Mouse (Mus musculus) forebrain, embryonic 11.5 days (tissue): Measurements from ENCODE around the gene Tsr1. TPM values are rescaled to one million over a fixed set of nuclear protein-coding genes. Genes with fewer than 3 reads are reported as not detected.
A peak's percentile ranks its signal among the peaks of the same experiment; 100 is the strongest.

Source experiments
- ATAC-seq: fragments of 200-750 bp; cut with Nextera tagmentation; replicated peaks from 2 replicates; pipeline ENCODE4 v1.8.0; 2017; ENCODE audit warnings: moderate TSS enrichment; ENCODE audit not compliant: low FRiP score
- DNase-seq: peaks from one replicate; pipeline ENCODE4 v3.0.0-alpha.2; 2017; ENCODE audit warnings: low spot score
- H3K27ac ChIP-seq: fragments of 300-500 bp; sonication (generic); 2 replicates; pipeline ENCODE4 v1.5.1; 2014; ENCODE audit warnings: low read depth, low read length
- H3K27me3 ChIP-seq: fragments of 300-500 bp; sonication (generic); 2 replicates; pipeline ENCODE4 v1.6.1; 2014; ENCODE audit warnings: mild to moderate bottlenecking, low read length, mixed read lengths; ENCODE audit not compliant: control insufficient read depth, insufficient read depth
- H3K36me3 ChIP-seq: fragments of 300-500 bp; sonication (generic); 2 replicates; pipeline ENCODE4 v1.6.1; 2014; ENCODE audit warnings: mild to moderate bottlenecking, low read length, moderate library complexity, mixed read lengths; ENCODE audit not compliant: control insufficient read depth, insufficient read depth
- H3K4me1 ChIP-seq: fragments of 300-500 bp; sonication (generic); replicated peaks from 2 replicates; pipeline ENCODE4 v1.6.1; 2014; ENCODE audit warnings: low read length, mixed read lengths; ENCODE audit not compliant: control insufficient read depth, insufficient read depth
- H3K4me2 ChIP-seq: fragments of 300-500 bp; sonication (generic); 2 replicates; pipeline ENCODE4 v1.6.1; 2014; ENCODE audit warnings: low read depth, mild to moderate bottlenecking, low read length, moderate library complexity, mixed read lengths; ENCODE audit not compliant: severe bottlenecking
- H3K4me3 ChIP-seq: fragments of 300-500 bp; sonication (generic); 2 replicates; pipeline ENCODE4 v1.5.1; 2014; ENCODE audit warnings: low read depth, low read length
- H3K9ac ChIP-seq: fragments of 300-500 bp; sonication (generic); 2 replicates; pipeline ENCODE4 v1.6.1; 2014; ENCODE audit warnings: low read length
- H3K9me3 ChIP-seq: fragments of 300-500 bp; sonication (generic); 2 replicates; pipeline ENCODE4 v1.6.1; 2016; ENCODE audit warnings: low read length, mixed read lengths; ENCODE audit not compliant: control insufficient read depth
- WGBS: fragments of 180-500 bp; shearing (Covaris S2); extraction: QIAGEN DNeasy Blood & Tissue Kit; methylation state at CpG from one replicate; pipeline ENCODE4 v1.1.7; 2014; 5-methylcytosine and 5-hydroxymethylcytosine counted together
- polyA plus RNA-seq: library from polyadenylated mRNA; unstranded; fragments of >200 nt; fragmentation: Nextera tagmentation; extraction: Ambion mirVana; gene quantifications from 2 replicates; pipeline ENCODE4 v1.2.1, GENCODE M21; 2014

The Tsr1 gene
- polyA plus RNA-seq, 1 experiment from 2014 or later = 54.0 TPM

GRCm38 (mm10) chr11:74867181-74867580, 30.7 kb upstream of the Tsr1 start:
- no peak overlapping the region for H3K4me2 ChIP-seq
- no peak overlapping the region for H3K9ac ChIP-seq
- no peaks in the 10 kb centered on the region for H3K4me1 ChIP-seq
- ATAC-seq (no peak), DNase-seq (no peak)
- no peak overlapping the region for H3K4me3 ChIP-seq
- no peaks in the 10 kb centered on the region for H3K27me3 ChIP-seq
- H3K36me3 ChIP-seq = no peaks in the 10 kb centered on the region
- 85% methylated on average over 2 of the region's 2 CpGs for WGBS
- no peak overlapping the region for H3K27ac ChIP-seq
- no peaks in the 10 kb centered on the region for H3K9me3 ChIP-seq

GRCm38 (mm10) chr11:74868046-74868760, 29.7 kb upstream of the Tsr1 start:
- Histone ChIP-seq H3K4me1 (no peaks in the 10 kb centered on the region), H3K4me2 (no peak overlapping the region), H3K27ac (no peak overlapping the region), H3K36me3 (no peaks in the 10 kb centered on the region), H3K9me3 (no peaks in the 10 kb centered on the region), H3K27me3 (no peaks in the 10 kb centered on the region), H3K9ac (no peak overlapping the region), H3K4me3 (no peak overlapping the region)
- ATAC-seq = no peak
- 91% methylated on average over 13 of the region's 13 CpGs for WGBS
- no peak for DNase-seq

- DNase-seq (no peak), ATAC-seq (no peak)
- Histone ChIP-seq H3K4me1 (no peaks in the 10 kb centered on the region), H3K4me2 (no peak overlapping the region), H3K27me3 (no peaks in the 10 kb centered on the region), H3K9ac (no peak overlapping the region), H3K36me3 (no peaks in the 10 kb centered on the region), H3K9me3 (no peaks in the 10 kb centered on the region), H3K4me3 (no peak overlapping the region), H3K27ac (no peak overlapping the region)
- 88% methylated on average over 6 of the region's 6 CpGs for WGBS
These were observed 28.3 kb upstream of the Tsr1 start for GRCm38 (mm10) chr11:74869603-74870002.

- 76% methylated on average over 4 of the region's 4 CpGs for WGBS
- Histone ChIP-seq H3K9me3 (no peaks in the 10 kb centered on the region), H3K4me2 (no peak overlapping the region), H3K27me3 (no peaks in the 10 kb centered on the region), H3K9ac (no peak overlapping the region), H3K27ac (no peak overlapping the region), H3K4me3 (no peak overlapping the region), H3K36me3 (no peaks in the 10 kb centered on the region), H3K4me1 (no peaks in the 10 kb centered on the region)
- DNase-seq = no peak
- no peak for ATAC-seq
These were observed 27.3 kb upstream of the Tsr1 start for GRCm38 (mm10) chr11:74870544-74870943.

- H3K9me3 ChIP-seq = no peaks in the 10 kb centered on the region
- no peak overlapping the region for H3K4me3 ChIP-seq
- no peaks in the 10 kb centered on the region for H3K27me3 ChIP-seq
- H3K4me1 ChIP-seq = no peaks in the 10 kb centered on the region
- DNase-seq (no peak), ATAC-seq (no peak)
- no peak overlapping the region for H3K4me2 ChIP-seq
- H3K36me3 ChIP-seq = no peaks in the 10 kb centered on the region
- no peak overlapping the region for H3K9ac ChIP-seq
- 30% methylated on average over 12 of the region's 12 CpGs for WGBS
- no peak overlapping the region for H3K27ac ChIP-seq
These were observed 26.8 kb upstream of the Tsr1 start for GRCm38 (mm10) chr11:74870991-74871622.

GRCm38 (mm10) chr11:74874630-74875029, 23.2 kb upstream of the Tsr1 start:
- DNase-seq (no peak), ATAC-seq (no peak)
- Histone ChIP-seq H3K36me3 (no peaks in the 10 kb centered on the region), H3K9me3 (no peaks in the 10 kb centered on the region), H3K4me3 (no peak overlapping the region), H3K9ac (no peak overlapping the region), H3K27me3 (no peaks in the 10 kb centered on the region), H3K27ac (no peak overlapping the region), H3K4me1 (no peaks in the 10 kb centered on the region; the same call in 1 of the 2 replicates), H3K4me2 (no peak overlapping the region)
- WGBS = 68% methylated on average over 3 of the region's 3 CpGs

GRCm38 (mm10) chr11:74876801-74877200, 21.1 kb upstream of the Tsr1 start:
- WGBS = 2% methylated on average over 9 of the region's 9 CpGs
- Histone ChIP-seq H3K27ac (peak overlapping the region; percentile 38), H3K4me3 (no peak overlapping the region), H3K9me3 (no peaks in the 10 kb centered on the region), H3K4me2 (peak overlapping the region; percentile 11; the same call in 1 of the 2 replicates), H3K27me3 (no peaks in the 10 kb centered on the region), H3K36me3 (no peaks in the 10 kb centered on the region), H3K9ac (no peak overlapping the region), H3K4me1 (no peaks in the 10 kb centered on the region; the same call in 1 of the 2 replicates)
- ATAC-seq (peak; percentile 93), DNase-seq (peak; percentile 83)

- no peak overlapping the region for H3K9ac ChIP-seq
- no peak overlapping the region for H3K27ac ChIP-seq
- no peak overlapping the region for H3K4me2 ChIP-seq
- DNase-seq (no peak), ATAC-seq (no peak)
- no peaks in the 10 kb centered on the region for H3K27me3 ChIP-seq
- no peaks in the 10 kb centered on the region for H3K9me3 ChIP-seq
- no peak overlapping the region for H3K4me3 ChIP-seq
- 91% methylated on average over 9 of the region's 9 CpGs for WGBS
- H3K4me1 ChIP-seq = no peaks in the 10 kb centered on the region; the same call in 1 of the 2 replicates
- no peaks in the 10 kb centered on the region for H3K36me3 ChIP-seq
These were observed 16.9 kb upstream of the Tsr1 start for GRCm38 (mm10) chr11:74880999-74881398.

GRCm38 (mm10) chr11:74881979-74882378, 15.9 kb upstream of the Tsr1 start:
- no peak overlapping the region for H3K9ac ChIP-seq
- DNase-seq (no peak), ATAC-seq (no peak)
- no peaks in the 10 kb centered on the region for H3K36me3 ChIP-seq
- no peak overlapping the region for H3K27ac ChIP-seq
- no peak overlapping the region for H3K4me2 ChIP-seq
- no peak overlapping the region for H3K4me3 ChIP-seq
- 80% methylated on average over 14 of the region's 14 CpGs for WGBS
- H3K27me3 ChIP-seq = no peaks in the 10 kb centered on the region
- H3K4me1 ChIP-seq = no peaks in the 10 kb centered on the region
- H3K9me3 ChIP-seq = no peaks in the 10 kb centered on the region
